Mouse (Mus musculus): ENCODE data around the gene Gkn2. TPM values are rescaled to one million over a fixed set of nuclear protein-coding genes. Genes with fewer than 3 reads are reported as not detected.

Gkn2 gene
- polyA plus RNA-seq, 1 experiment from 2014 or later: not detected

DNA sequence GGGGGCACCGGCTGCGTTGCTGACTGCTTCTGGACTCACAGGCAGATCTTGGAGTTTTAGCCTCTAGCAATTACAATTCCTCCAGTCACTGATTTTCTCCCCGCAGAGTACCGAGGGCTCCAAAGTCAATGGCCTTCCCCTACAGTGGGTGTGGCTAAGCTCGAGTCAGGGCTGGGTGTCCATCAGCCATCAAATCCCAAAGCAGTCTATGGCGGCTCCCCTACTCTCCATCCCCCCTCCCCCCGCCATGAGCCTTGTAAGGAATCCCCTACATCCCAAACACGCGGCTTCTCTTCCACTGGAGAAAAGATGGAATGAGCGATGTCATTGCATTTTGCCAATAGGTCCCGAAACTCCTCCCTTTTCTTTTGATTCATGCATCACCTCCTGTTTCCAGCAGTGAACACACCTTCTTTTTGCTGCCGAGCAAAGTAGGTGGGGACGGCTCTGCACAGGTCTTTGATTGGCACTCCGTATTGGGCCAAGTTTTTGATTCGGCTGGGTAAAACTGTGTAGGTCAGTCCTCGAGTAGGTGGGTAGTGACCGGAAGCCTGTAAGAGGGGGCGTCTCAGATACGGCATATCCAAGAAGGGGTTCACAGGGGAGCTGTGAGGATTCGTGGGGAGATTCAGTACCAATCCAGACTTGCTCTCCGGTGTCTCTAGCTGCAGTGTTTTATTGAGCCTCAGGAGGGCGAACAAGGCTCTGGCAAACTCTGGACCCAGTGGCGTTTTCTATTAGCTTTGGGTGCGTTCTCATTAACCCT is 11.0 kb downstream of the Gkn2 start:
- H3K36me3 ChIP-seq: no peaks in the 10 kb centered on the region
- ATAC-seq (replicated peaks): peak; percentile 64
- H3K4me1 ChIP-seq: peaks cover 9% of the 10 kb centered on the region; the same call in 1 of the 2 replicates
- H3K9ac ChIP-seq (replicated peaks): peak overlapping the region; percentile 27; the same call in 1 of the 2 replicates
- H3K27me3 ChIP-seq: no peaks in the 10 kb centered on the region
- H3K4me2 ChIP-seq (replicated peaks): peak overlapping the region; percentile 52
- H3K27ac ChIP-seq (replicated peaks): no peak overlapping the region
- WGBS: 6% methylated on average over 24 of the region's 24 CpGs
- H3K4me3 ChIP-seq: peak overlapping the region; percentile 38
- no peaks in the 10 kb centered on the region for H3K9me3 ChIP-seq

DNA sequence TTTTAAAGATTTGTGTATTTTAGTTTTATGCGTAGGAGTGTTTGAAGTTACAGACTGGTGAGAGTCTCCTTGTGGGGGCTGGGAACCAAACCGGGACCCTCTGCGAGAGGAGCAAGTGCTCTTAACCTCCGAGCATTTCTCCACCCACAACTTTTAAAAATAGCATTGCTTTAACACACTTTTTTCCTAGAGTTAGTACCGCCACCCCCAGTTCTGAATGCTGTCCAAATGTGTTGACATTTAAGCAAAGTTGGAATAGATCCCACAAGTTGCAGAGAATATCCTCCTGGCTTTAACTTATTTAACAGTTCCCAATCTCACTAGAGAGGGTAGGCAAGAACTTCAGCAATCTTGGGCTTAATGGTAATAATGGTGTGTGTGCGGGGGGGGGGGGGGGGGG is 11.6 kb downstream of the Gkn2 start:
- Histone ChIP-seq H3K27me3 (no peaks in the 10 kb centered on the region), H3K9me3 (no peaks in the 10 kb centered on the region), H3K27ac (replicated peaks) (no peak overlapping the region), H3K4me1 (peaks cover 9% of the 10 kb centered on the region; the same call in 1 of the 2 replicates), H3K36me3 (no peaks in the 10 kb centered on the region), H3K9ac (replicated peaks) (no peak overlapping the region), H3K4me3 (no peak overlapping the region), H3K4me2 (replicated peaks) (0 out of 2 replicates have a peak overlapping the region, but pooled peaks have one; percentile 52)
- 57% methylated on average over 6 of the region's 6 CpGs for WGBS
- ATAC-seq (replicated peaks): no peak

DNA sequence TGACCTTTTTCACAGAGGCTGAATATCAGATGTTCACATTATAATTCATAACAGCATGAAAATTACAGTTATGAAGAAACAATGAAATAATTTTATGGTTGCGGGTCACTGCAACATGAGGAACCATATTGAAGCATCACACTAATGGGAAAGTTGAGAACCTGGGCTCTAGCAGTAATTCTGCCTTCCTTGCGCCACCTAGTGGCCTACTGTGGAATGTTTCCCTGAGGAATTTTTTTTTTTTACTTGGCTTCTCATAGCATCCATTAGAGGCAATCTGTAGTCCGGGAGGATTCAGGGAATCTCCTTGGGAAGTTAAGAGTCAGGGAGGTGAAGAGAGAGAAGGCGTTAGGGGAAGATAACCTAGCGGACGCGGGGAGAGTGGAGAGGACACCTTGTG is 13.0 kb downstream of the Gkn2 start:
- WGBS: 14% methylated on average over 7 of the region's 7 CpGs
- Histone ChIP-seq H3K27me3 (no peaks in the 10 kb centered on the region), H3K36me3 (no peaks in the 10 kb centered on the region), H3K4me2 (replicated peaks) (no peak overlapping the region), H3K27ac (replicated peaks) (no peak overlapping the region), H3K9me3 (no peaks in the 10 kb centered on the region), H3K9ac (replicated peaks) (no peak overlapping the region), H3K4me1 (peaks cover 9% of the 10 kb centered on the region; the same call in 1 of the 2 replicates), H3K4me3 (no peak overlapping the region)
- no peak for ATAC-seq (replicated peaks)

DNA sequence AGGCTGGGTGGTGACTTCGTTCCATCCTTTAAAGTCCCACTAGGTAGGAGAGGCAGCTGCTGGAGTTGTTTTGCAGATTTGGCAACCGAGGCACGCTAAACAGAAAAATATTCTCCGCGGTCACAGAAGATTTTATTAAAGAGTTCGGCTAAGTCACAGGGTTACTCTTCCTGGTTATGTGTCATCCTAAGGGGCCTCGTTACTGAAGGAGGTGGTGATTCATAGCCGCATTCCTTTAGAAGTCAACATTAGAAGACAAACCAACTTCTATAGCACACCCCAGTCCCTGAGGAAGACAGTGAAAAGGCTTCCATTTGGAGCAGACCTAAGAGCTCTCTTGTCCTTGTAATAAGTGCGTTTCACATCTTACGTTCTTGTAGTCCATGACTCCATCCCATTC is 13.5 kb downstream of the Gkn2 start:
- peaks cover 9% of the 10 kb centered on the region; the same call in 1 of the 2 replicates for H3K4me1 ChIP-seq
- no peak overlapping the region for H3K4me3 ChIP-seq
- H3K36me3 ChIP-seq: no peaks in the 10 kb centered on the region
- H3K4me2 ChIP-seq (replicated peaks): no peak overlapping the region
- no peaks in the 10 kb centered on the region for H3K27me3 ChIP-seq
- 82% methylated on average over 10 of the region's 10 CpGs for WGBS
- no peaks in the 10 kb centered on the region for H3K9me3 ChIP-seq
- H3K27ac ChIP-seq (replicated peaks): no peak overlapping the region
- no peak overlapping the region for H3K9ac ChIP-seq (replicated peaks)
- no peak for ATAC-seq (replicated peaks)

DNA sequence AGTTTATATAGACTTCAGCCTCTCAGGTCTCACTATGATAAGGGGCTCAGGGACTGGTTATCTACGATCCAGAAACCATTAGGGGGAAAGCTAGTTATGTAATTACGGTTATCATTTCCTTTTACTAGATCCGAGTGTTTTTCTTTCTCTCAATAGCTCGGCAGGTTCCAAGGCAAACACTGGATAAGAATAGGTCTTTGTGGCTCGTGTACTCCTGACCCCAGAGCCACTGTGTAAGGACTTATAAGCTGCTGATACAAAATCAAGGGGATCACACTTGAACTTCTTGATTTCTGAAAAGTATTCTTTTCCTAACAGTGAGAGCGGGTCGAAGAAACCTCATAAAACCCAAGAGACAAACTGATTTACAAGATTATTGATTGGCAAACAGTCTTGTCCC is 15.7 kb downstream of the Gkn2 start, which contains the start of gene Gkn3:
Gkn3 (minus strand) TSS at position 59 of the 400 bp plus-strand sequence.
- Histone ChIP-seq H3K4me1 (peaks cover 9% of the 10 kb centered on the region; the same call in 1 of the 2 replicates), H3K4me2 (replicated peaks) (no peak within 1 kb of the TSS), H3K4me3 (no peak within 1 kb of the TSS), H3K27me3 (no peaks in the 10 kb centered on the region), H3K27ac (replicated peaks) (no peak within 1 kb of the TSS), H3K36me3 (no peaks in the 10 kb centered on the region), H3K9ac (replicated peaks) (no peak within 1 kb of the TSS), H3K9me3 (no peaks in the 10 kb centered on the region)
- WGBS: 59% methylated on average over 7 of the region's 7 CpGs
- no peak for ATAC-seq (replicated peaks)

DNA sequence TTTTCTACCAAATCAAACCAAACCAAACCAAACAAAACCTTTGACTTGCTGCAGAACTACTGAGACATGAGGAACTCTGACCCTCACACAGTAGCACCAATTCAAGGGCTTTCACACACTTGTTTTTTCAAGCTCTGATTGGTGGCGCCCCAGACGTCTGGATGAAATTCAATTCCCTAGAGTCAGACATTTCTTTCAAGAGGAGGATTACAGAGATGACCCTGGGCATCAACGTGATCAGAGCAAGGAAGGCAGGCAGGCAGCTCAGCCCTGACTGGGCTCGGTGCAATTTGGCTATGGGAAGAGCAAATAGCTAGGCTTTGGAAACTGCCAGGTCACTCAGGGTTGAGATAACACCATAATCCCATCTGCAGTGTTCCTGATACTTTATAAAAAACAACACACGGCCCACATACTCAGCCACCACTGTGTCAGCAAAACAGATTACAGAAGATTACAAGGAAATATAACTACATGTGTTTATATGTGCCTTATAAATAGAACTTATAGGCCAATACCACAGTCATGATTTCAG is 16.4 kb downstream of the Gkn2 start:
- H3K36me3 ChIP-seq: no peaks in the 10 kb centered on the region
- no peaks in the 10 kb centered on the region for H3K27me3 ChIP-seq
- H3K4me3 ChIP-seq: no peak overlapping the region
- H3K9me3 ChIP-seq: no peaks in the 10 kb centered on the region
- H3K4me2 ChIP-seq (replicated peaks): no peak overlapping the region
- H3K4me1 ChIP-seq: 0 out of 2 replicates have a peak, but pooled peaks cover 2% of the 10 kb centered on the region
- WGBS: 45% methylated on average over 5 of the region's 5 CpGs
- no peak overlapping the region for H3K9ac ChIP-seq (replicated peaks)
- no peak for ATAC-seq (replicated peaks)
- H3K27ac ChIP-seq (replicated peaks): no peak overlapping the region

DNA sequence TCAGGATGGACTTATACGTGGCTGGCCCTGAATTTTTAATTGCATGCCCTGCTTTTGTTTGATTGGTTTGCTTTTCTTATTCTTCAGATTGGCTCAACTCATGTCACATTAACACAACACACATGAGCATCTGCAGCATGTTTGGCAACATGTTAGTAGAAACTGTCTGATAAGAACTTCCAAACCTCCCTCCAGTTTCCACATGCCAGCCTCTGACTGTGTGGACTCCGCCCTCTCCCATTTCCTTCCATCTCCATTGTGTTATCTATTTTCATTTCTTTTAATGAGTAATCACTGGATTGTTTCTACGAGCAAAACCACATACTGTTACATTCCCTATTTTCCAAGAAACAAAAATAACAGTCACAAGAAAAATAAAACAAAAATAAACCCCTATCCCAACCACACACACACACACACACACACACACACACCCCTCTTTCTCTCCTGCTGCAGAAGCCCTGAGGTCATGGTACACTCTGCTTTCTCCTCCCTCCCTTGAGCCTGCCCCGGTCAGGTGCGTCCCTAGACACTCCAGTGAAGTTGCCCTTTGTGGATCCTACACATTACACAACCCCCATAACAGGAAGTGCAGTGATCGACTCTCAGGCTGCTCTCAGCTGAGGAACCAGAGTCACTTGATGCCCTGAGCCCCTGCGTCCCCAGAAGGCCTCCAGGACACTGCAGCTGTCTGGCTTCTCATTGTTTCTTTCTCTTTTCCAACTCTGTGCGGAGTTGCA is 20.5 kb downstream of the Gkn2 start:
- no peaks in the 10 kb centered on the region for H3K36me3 ChIP-seq
- no peak overlapping the region for H3K27ac ChIP-seq (replicated peaks)
- 69% methylated on average over 8 of the region's 8 CpGs for WGBS
- H3K9me3 ChIP-seq: no peaks in the 10 kb centered on the region
- H3K4me1 ChIP-seq: no peaks in the 10 kb centered on the region
- no peak for ATAC-seq (replicated peaks)
- H3K27me3 ChIP-seq: no peaks in the 10 kb centered on the region
- no peak overlapping the region for H3K4me3 ChIP-seq
- no peak overlapping the region for H3K9ac ChIP-seq (replicated peaks)
- no peak overlapping the region for H3K4me2 ChIP-seq (replicated peaks)

DNA sequence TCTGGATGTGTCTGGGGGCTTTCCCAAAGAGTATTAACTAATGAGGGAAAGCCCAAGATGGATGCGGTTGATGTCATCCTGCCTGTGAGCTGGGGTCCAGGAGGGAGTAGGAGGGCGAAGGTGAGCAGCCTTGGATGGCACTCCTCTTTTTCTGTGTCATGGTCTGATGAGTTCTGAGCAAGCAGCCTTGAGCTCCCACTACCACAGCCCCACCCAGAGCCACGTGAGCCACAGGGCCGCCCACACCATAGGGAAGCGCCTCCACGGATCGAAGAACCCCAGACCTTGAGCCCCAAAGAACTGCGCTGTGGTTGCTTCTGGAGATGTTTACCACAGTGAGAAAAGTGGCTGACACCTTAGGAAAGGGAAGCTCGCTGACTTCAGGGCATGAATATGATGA is 21.6 kb downstream of the Gkn2 start:
- 88% methylated on average over 9 of the region's 9 CpGs for WGBS
- no peak overlapping the region for H3K4me3 ChIP-seq
- no peak for ATAC-seq (replicated peaks)

DNA sequence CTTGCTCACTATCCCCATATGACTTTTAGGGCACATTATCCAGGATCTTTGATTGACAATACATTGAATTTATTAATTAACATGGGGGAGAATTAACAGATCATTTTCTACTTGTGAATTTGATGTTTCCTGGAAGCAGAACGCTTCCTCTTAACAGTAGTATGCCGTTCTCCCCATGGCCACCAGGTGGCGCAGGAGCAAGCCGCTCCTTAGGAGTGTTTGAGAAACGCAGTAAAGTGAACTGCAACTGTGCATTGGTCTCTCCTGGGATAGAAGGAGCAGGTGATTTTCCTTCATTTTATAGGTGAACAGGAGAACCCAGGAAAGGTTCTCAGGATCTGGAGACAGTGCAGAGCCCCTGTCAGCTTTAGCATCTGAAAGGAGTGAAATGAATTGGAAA is 26.0 kb downstream of the Gkn2 start:
- Histone ChIP-seq H3K9me3 (no peaks in the 10 kb centered on the region), H3K9ac (replicated peaks) (no peak overlapping the region), H3K27ac (replicated peaks) (no peak overlapping the region), H3K36me3 (no peaks in the 10 kb centered on the region), H3K27me3 (no peaks in the 10 kb centered on the region), H3K4me2 (replicated peaks) (no peak overlapping the region), H3K4me3 (no peak overlapping the region), H3K4me1 (no peaks in the 10 kb centered on the region)
- WGBS: under 1% methylated on average over 5 of the region's 5 CpGs
- no peak for ATAC-seq (replicated peaks)

More for the DNA sequence above, 21.6 kb downstream of the Gkn2 start:
- no peaks in the 10 kb centered on the region for H3K9me3 ChIP-seq
- no peaks in the 10 kb centered on the region for H3K4me1 ChIP-seq
- no peaks in the 10 kb centered on the region for H3K27me3 ChIP-seq
- H3K27ac ChIP-seq (replicated peaks): no peak overlapping the region
- H3K4me2 ChIP-seq (replicated peaks): no peak overlapping the region
- no peaks in the 10 kb centered on the region for H3K36me3 ChIP-seq
- H3K9ac ChIP-seq (replicated peaks): no peak overlapping the region

DNA sequence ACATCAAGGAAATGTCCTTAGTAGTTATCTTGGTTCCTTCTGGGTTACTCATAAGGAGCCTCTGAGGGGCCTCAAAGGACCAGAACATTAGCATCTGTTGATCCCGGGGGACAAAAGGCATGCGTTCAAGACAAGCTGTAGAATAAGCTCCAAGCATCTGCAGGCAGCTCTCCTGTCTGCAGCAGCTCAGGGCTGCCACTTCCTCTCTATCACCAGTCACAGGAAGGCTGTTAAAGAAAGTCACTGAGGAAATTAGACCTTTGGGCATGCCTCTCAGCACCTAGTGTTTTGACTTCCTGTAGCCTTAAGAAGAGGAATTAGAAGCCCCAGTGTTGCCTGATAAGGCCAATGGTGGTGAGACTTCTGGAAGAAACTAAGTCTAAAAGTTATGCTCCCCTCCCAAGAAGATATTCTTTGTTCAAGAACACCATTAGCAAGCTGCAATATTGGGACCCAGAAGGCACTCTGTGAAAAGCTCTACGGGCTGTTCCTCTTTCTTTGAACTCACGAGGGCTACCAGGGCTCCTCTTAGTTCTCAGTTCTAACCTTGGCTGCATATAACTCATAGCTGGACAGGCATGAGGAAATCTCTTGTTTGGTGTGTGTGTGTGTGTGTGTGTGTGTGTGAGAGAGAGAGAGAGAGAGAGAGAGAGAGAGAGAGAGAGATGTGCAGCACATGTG is 26.9 kb downstream of the Gkn2 start:
- H3K4me1 ChIP-seq: no peaks in the 10 kb centered on the region
- no peak for ATAC-seq (replicated peaks)
- no peak overlapping the region for H3K9ac ChIP-seq (replicated peaks)
- H3K4me3 ChIP-seq: no peak overlapping the region
- no peaks in the 10 kb centered on the region for H3K9me3 ChIP-seq
- 64% methylated on average over 4 of the region's 4 CpGs for WGBS
- H3K27me3 ChIP-seq: no peaks in the 10 kb centered on the region
- no peak overlapping the region for H3K27ac ChIP-seq (replicated peaks)
- no peak overlapping the region for H3K4me2 ChIP-seq (replicated peaks)
- no peaks in the 10 kb centered on the region for H3K36me3 ChIP-seq

DNA sequence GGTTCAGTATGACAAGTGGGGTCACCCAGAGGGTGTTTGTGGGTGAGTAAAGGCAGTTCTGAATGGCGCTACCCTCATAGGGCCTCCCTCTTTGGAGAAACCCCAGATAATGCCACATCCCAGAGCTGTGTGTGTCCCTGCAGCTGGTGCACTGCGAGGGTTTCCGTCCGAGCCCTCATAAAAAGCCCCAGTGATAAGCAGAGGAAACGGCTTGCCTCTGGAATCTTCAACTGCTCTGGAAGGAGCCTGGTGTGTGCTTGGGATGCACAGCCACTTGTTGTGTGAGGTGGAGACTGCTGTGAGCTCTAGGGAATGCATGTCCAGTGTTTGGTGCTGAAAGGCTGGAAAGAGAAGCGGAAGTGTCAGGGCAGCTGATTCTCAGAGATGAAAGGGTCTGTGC is 28.3 kb downstream of the Gkn2 start:
- no peaks in the 10 kb centered on the region for H3K36me3 ChIP-seq
- H3K4me2 ChIP-seq (replicated peaks): no peak overlapping the region
- no peaks in the 10 kb centered on the region for H3K4me1 ChIP-seq
- no peak overlapping the region for H3K4me3 ChIP-seq
- no peak overlapping the region for H3K9ac ChIP-seq (replicated peaks)
- no peak for ATAC-seq (replicated peaks)
- 91% methylated on average over 6 of the region's 6 CpGs for WGBS
- H3K27ac ChIP-seq (replicated peaks): no peak overlapping the region
- H3K27me3 ChIP-seq: no peaks in the 10 kb centered on the region
- no peaks in the 10 kb centered on the region for H3K9me3 ChIP-seq

DNA sequence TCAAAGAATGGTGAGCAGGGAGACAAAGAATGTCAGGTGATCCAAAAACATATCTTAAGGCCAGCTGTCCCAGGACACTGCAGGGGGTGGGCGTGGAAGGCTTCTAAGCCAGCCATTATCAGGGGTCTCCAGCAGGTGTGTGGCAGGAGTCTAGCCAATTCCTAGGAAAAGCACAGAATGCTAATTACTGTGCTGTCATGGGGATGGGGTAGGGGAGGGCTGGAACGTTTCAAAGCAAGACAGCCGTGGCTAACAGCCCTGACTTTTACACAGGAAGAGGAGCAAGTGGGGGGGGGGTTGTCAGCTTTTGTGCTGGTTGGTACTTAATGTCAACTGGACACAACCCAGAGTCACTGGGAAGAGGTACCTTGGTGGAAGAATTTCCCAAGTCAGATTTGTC is 38.9 kb downstream of the Gkn2 start:
- no peaks in the 10 kb centered on the region for H3K27me3 ChIP-seq
- no peak for ATAC-seq (replicated peaks)
- no peaks in the 10 kb centered on the region for H3K9me3 ChIP-seq
- WGBS: 21% methylated on average over 3 of the region's 3 CpGs
- no peak overlapping the region for H3K9ac ChIP-seq (replicated peaks)
- no peaks in the 10 kb centered on the region for H3K4me1 ChIP-seq
- no peaks in the 10 kb centered on the region for H3K36me3 ChIP-seq
- no peak overlapping the region for H3K4me3 ChIP-seq
- H3K27ac ChIP-seq (replicated peaks): no peak overlapping the region
- no peak overlapping the region for H3K4me2 ChIP-seq (replicated peaks)

Measured in forebrain, embryonic 15.5 days (tissue).